Comparison of ENCODE assay signal across 22 mouse cellular contexts in the genomic region with DNA sequence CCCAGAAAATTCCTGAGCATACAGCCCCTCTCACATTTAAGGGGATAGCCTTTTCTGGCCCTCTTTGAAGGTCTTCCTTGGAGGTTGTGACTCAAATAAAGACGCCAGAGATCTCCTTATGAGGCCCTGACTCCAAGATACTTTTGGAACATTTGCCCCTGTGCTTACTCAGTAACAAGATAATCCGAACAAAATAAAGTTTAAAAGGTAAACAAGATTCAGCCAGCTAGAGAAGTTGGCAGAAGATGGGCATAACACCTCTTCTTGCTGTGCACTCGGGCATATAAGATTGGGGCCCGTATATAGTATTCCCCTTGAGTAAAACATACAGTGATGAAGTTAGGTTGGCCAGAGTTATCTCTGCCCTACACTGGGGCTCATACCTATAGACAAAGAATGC. TPM values are rescaled to one million over a fixed set of nuclear protein-coding genes. Genes with fewer than 3 reads are reported as not detected.
"Had no signal": no experiment of that assay in that cellular context is flagged by ENCODE, and none has a peak within 500 bp of the region (broad histone marks: within the 10 kb centered on the region; RNA-seq: fewer than 3 reads in every experiment).

No protein-coding gene starts in this region.

- ATAC-seq: lung, postnatal 0 days; midbrain, embryonic 13.5 days; midbrain, embryonic 15.5 days had no signal

- H3K27me3 ChIP-seq: lung, embryonic 15.5 days; midbrain, embryonic 13.5 days; midbrain, embryonic 15.5 days; neural tube, embryonic 12.5 days; stomach, embryonic 15.5 days had no signal

- H3K4me2 ChIP-seq: lung, embryonic 15.5 days; midbrain, embryonic 11.5 days; midbrain, embryonic 13.5 days; midbrain, embryonic 15.5 days; neural tube, embryonic 12.5 days; stomach, embryonic 15.5 days had no signal

- H3K27ac ChIP-seq: lung, embryonic 15.5 days; macrophage; midbrain, embryonic 13.5 days; midbrain, embryonic 15.5 days; neural tube, embryonic 12.5 days; stomach, embryonic 15.5 days; stomach, postnatal 0 days had no signal

- H3K36me3 ChIP-seq: lung, embryonic 15.5 days; stomach, embryonic 15.5 days had no signal

- H3K9ac ChIP-seq: lung, embryonic 15.5 days; midbrain, embryonic 13.5 days; midbrain, embryonic 15.5 days; neural tube, embryonic 12.5 days; stomach, embryonic 15.5 days had no signal

- H3K9me3 ChIP-seq: lung, embryonic 15.5 days; megakaryocyte, embryonic 14.5 days; midbrain, embryonic 15.5 days; neural tube, embryonic 12.5 days; stomach, embryonic 15.5 days had no signal

- DNase-seq: lung, adult 2 months; lung, postnatal 14 days; lung, postnatal 36 days; right cerebral cortex, postnatal 14 days; thymus, adult 2 months; thymus, postnatal 25 days had no signal

- H3K4me1 ChIP-seq: lung, embryonic 15.5 days; stomach, embryonic 15.5 days had no signal

- H3K4me3 ChIP-seq: lung, embryonic 15.5 days; megakaryocyte, embryonic 14.5 days; midbrain, embryonic 13.5 days; midbrain, embryonic 15.5 days; neural tube, embryonic 12.5 days; stomach, embryonic 15.5 days had no signal

RNA-seq across cellular contexts. Expression of a gene that starts 55.6 kb away (rescaled TPM):
- total RNA-seq: megakaryocyte progenitor cell, adult 5-6 weeks; midbrain, postnatal 0 days; monocyte, adult 5-6 weeks; neutrophil, adult 5-6 weeks had no signal
- polyA plus RNA-seq: lung, adult 2 months; lung, embryonic 15.5 days; lung, postnatal 0 days; macrophage; spleen, adult 2 months; stomach, postnatal 0 days; urinary bladder, adult 2 months had no signal
